Mouse (Mus musculus): ENCODE data around the gene Zfp385b.

Gene Zfp385b

GRCm38 (mm10) chr2:77707138-77707537 lies 112.3 kb downstream of the Zfp385b start:
- no peak for DNase-seq (ENCODE audit: low read depth in 1 of 2, low spot score in 2 of 2)

- DNase-seq (ENCODE audit: low read depth in 1 of 2, low spot score in 2 of 2), result no peak
Measured at GRCm38 (mm10) chr2:77705476-77705875, 114.0 kb downstream of the Zfp385b start.

DNA sequence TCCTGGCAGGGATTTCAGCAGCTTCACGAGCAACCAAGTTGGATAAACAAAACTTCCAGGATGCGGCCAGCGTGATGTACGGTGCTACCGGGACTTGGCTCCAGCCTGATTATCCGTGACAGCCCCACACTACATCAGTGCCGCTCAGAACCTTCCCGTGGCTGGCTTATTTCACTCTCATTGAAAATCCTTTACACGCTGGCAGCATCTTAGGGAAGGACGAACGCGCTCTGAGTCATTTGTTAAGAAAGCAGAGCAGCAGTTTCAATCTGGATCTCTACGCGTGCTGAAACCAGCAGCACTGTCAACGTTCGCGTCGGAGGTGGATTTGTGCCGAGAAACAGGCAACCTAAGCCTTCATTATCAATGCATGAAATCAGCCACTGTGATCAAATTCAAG lies 116.4 kb downstream of the Zfp385b start:
- no peak for DNase-seq (ENCODE audit: low read depth in 1 of 2, low spot score in 2 of 2)

DNA sequence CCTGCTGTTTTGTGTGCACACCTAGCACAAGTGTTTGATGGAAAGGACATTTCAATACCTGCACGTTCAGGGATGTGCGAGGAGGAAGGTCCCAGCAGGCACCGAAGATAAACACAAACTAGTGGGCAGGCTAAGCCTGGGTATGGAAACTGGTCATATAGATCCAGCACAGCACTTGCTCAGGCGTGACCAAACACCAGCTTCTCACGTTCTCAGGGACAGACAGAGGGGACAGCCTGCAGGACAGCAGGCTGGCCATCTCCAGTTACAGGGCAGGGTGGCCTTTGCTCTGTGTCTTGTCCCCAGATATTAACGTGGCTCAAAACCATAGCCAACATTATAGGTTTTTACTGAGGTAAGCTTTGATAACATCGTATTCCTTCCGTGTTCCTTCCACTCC lies 128.3 kb downstream of the Zfp385b start:
- DNase-seq (ENCODE audit: low read depth in 1 of 2, low spot score in 2 of 2), result no peak

DNA sequence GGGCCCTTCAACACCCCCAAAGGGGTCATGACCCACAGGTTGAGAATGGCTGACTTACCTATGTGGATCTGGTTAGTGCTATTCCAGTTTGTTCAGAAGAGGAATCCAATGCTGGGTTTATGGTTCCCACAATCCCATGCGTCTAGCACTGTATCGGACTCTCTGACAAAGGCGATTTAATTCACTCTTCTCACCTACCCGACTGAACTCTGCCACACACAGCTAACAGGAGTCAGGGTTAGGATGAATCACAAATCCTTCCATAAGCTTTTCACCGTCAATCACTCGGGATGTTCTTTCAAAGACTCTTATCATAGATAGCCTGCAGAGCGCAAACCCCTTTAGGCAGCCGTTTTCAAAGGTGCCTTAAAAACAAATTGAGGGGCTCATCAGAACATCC lies 129.1 kb downstream of the Zfp385b start:
- DNase-seq (ENCODE audit: low read depth in 1 of 2, low spot score in 2 of 2), result no peak

- no peak for DNase-seq (ENCODE audit: low read depth in 1 of 2, low spot score in 2 of 2)
Measured at GRCm38 (mm10) chr2:77688651-77689050, 130.8 kb downstream of the Zfp385b start.

- DNase-seq (ENCODE audit: low read depth in 1 of 2, low spot score in 2 of 2), result no peak
Measured at GRCm38 (mm10) chr2:77684088-77684487, 135.4 kb downstream of the Zfp385b start.

- DNase-seq (ENCODE audit: low read depth in 1 of 2, low spot score in 2 of 2), result no peak
Measured at GRCm38 (mm10) chr2:77682205-77682604, 137.2 kb downstream of the Zfp385b start.

DNA sequence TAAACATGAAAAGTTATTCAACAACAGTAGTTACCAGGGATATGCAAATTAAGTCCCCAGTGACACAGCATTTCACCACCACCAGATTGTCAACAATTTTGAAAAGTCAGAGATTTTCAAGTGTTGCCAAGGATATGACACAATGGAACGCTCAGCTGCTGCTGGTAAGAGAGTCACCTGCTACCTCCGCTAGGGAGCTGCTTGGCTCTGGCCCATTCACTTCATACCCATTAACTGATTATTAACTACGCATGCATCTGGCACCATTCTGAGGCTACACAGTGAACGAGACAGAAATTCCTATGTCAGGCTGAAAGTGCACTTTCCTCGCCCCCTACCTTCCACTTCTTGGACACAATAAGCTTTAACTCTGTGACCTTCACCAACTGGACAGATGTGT lies 137.7 kb downstream of the Zfp385b start:
- no peak for DNase-seq (ENCODE audit: low read depth in 1 of 2, low spot score in 2 of 2)

DNA sequence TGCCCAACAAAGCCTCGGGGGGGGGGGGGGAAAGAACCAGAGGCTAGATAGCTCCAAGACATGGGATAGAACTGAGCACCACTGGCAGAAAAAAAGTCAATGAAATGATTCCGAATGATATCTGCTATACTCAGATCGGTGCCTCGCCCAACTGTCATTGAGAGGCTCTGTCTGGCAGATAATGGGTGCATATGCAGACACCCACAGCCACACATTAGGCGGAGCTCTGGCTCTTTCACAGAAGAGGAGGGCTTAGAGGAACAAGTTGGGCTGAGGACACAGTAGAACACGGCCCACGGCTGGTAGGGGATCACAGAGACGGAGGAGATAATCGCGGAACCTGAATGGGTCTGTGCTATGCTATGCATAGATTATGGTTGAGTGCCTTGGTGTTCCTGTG lies 145.7 kb downstream of the Zfp385b start:
- DNase-seq (ENCODE audit: low read depth in 1 of 2, low spot score in 2 of 2), result no peak

DNA sequence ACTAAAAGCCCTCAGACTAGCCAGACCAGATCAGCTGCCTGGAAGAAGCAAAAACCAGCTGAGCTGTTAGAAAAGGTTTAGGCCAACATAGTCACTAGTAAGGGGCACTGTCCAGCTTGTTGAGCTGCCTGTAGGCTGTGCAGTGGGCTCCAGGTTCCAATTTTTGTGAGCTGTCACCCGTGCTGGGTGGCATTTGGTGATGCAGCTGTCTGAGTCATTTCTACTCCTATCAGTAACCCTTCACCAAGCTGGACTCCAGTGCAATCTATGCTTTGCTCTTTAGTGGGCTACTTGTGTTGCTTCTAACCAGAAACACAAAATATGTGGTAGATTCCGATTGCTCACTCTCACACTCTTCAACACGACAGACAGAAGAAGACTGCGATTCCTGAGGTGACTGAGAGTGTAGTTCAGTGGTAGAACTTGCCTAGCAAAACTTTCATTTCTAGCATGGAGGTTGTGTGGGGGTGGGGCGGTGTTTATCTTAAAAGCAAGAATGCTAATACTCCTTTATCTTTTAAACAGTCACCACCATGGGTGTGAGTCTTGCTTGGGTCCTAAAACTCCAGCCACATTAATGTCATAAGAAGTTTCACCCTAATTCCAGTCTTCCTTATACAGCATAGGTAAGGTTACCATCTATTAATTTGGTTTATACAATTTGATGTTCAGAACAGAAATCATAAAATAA lies 147.1 kb downstream of the Zfp385b start:
- DNase-seq (ENCODE audit: low read depth in 1 of 2, low spot score in 2 of 2), result no peak

DNA sequence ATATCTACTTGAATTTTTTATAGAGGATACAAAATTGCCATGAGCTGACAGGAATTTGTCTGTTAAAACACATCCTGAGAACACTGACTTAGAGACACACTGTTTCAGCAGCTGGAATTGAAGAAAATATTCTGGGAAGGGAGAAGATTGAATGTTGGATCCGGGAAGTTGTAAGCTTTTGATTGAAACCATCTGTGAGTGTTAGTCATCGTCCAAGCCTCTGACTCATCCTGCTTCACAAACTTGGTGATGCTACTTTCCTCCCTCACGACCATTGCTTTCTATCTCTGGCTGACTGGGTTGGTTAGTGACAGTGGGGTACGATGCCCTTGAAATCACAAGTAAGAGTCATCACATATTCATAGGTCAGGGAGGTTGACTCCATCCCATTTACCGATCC lies 157.3 kb downstream of the Zfp385b start:
- no peak for DNase-seq (ENCODE audit: low read depth in 1 of 2, low spot score in 2 of 2)

- DNase-seq (ENCODE audit: low read depth in 1 of 2, low spot score in 2 of 2), result no peak
Measured at GRCm38 (mm10) chr2:77653686-77654085, 165.8 kb downstream of the Zfp385b start.

- no peak for DNase-seq (ENCODE audit: low read depth in 1 of 2, low spot score in 2 of 2)
Measured at GRCm38 (mm10) chr2:77641521-77642170, 177.8 kb downstream of the Zfp385b start.

DNA sequence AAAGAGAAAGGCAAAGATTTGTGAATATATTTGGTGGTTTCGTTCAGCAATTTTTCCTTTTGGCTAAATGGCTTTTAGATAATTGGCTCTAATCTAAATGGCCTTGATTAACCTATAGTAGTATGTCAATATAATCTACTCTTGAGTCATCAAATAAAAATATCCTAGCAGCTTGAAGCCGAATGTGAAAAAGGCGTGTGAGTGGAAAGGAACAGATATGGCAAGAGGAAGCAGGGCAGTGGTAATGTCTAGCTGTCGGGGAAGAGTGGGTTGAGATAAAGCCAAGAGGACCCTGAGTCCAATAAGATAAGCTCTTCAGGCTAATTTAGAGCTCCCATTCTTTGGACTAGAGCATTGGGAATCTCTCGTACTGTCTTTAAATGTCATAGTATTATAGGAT lies 179.4 kb downstream of the Zfp385b start:
- DNase-seq (ENCODE audit: low read depth in 1 of 2, low spot score in 2 of 2), result no peak

DNA sequence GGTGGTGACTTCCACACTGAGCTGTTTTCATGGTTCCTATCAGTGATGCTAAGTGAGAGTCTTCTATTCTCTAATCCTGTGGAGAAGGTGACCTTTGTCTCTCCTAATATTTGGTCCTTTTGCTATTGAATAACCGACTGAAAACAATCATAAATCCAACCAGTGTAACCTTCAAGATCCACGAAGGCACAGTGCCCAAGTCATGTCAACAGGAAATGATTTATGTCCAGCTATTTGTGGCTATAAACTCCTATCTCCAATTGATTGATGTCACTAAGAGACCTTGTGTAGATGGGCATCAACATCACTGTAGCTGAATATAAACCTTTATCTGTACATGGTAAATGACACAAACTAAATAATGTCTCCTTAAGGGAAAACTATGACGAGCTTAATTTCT lies 187.8 kb downstream of the Zfp385b start:
- DNase-seq (ENCODE audit: low read depth in 1 of 2, low spot score in 2 of 2), result no peak

GRCm38 (mm10) chr2:77627622-77628231 lies 191.7 kb downstream of the Zfp385b start:
- no peak for DNase-seq (ENCODE audit: low read depth in 1 of 2, low spot score in 2 of 2)

DNA sequence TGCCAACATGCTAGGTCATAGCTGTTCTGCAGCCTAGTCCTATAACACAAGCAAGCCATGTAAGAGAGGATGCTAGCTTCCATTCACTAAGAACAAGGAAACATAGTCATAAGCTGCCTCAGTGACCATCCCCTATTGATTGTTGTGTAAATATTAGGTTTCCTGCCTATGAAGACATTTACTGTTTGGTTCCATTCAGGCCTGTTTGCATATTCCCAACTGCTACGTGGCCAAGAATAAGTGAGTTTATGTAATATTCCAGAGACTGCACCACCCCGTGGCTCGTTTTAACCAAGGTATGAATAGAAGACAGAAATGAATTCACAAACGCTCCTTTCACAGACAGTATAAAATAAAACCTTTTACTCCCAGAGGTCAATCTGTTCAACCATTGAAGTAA lies 200.8 kb downstream of the Zfp385b start:
- no peak for DNase-seq (ENCODE audit: low read depth in 1 of 2, low spot score in 2 of 2)

- DNase-seq (ENCODE audit: low read depth in 1 of 2, low spot score in 2 of 2), result no peak
Measured at GRCm38 (mm10) chr2:77610303-77610991, 209.0 kb downstream of the Zfp385b start.

DNA sequence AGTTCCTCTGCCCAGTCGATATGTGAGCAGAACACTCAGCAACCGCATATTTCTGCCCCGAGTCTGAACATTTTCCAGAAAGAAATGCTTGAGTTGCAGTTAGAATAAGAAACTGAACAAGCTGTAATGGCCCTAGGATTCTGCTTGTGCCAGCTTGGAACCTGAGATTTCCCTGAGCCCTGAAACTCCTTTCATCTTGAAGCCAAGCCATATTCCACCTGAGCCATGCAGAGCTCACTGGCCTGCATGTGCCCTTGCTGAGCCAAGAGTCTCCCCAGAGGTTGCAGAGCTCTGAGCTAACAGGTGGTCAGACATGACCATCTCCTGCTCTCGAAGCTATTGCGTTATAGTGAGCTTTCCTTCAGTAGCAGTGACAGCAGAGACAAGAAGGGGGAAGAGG lies 210.0 kb downstream of the Zfp385b start:
- DNase-seq (ENCODE audit: low read depth in 1 of 2, low spot score in 2 of 2), result no peak

DNA sequence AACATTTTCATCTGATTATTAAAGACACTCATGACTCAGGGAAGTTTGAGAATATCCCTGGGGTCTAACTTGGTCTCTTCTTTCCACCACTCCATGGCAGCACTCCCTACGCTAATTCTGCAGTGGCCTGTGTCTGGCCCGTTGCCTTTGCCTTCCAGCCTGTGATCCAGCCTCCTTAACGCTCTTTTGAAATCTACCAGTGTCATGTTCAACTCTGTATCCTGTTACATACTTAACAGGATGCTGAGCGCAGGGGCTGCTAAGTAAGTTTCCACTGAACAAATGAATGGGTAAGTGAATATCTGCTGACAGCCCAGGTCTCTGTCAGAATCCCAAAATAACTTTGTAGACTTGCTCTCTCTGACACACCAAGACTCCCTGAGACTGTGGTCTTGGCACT lies 210.8 kb downstream of the Zfp385b start:
- no peak for DNase-seq (ENCODE audit: low read depth in 1 of 2, low spot score in 2 of 2)

GRCm38 (mm10) chr2:77593461-77593860 lies 226.0 kb downstream of the Zfp385b start:
- DNase-seq (ENCODE audit: low read depth in 1 of 2, low spot score in 2 of 2), result no peak
